9 mouse cellular contexts compared by ENCODE assay signal in genomic region chr9:61314630-61315179, GRCm38 (mm10). TPM values are rescaled to one million over a fixed set of nuclear protein-coding genes. Genes with fewer than 3 reads are reported as not detected.
A peak's percentile ranks its signal among the peaks of the same experiment; 100 is the strongest.
DNase-seq lines count a peak whose midpoint lies in the region; ATAC-seq lines count a peak whose summit lies in the region.
"Had no signal": no experiment of that assay in that cellular context is flagged by ENCODE, and none has a peak within 500 bp of the region (broad histone marks: within the 10 kb centered on the region; RNA-seq: fewer than 3 reads in every experiment).

No protein-coding gene starts in this region.

- peaks cover 18% of the 10 kb centered on the region for H3K27me3 ChIP-seq in hindbrain, embryonic 13.5 days
- H3K27me3 ChIP-seq in hindbrain, embryonic 16.5 days (replicated peaks; ENCODE audit: control insufficient read depth, insufficient read depth, low read length), result no peaks in the 10 kb centered on the region
- H3K27me3 ChIP-seq in neural tube, embryonic 11.5 days (ENCODE audit: control insufficient read depth, insufficient read depth, low read length), result no peaks in the 10 kb centered on the region
- peaks cover 4% of the 10 kb centered on the region for H3K27me3 ChIP-seq in neural tube, embryonic 15.5 days (replicated peaks)
- peaks cover 8% of the 10 kb centered on the region for H3K27me3 ChIP-seq in limb, embryonic 15.5 days

- peak overlapping the region; percentile 58; the same call in 1 of the 2 replicates for H3K27ac ChIP-seq in hindbrain, embryonic 13.5 days
- H3K27ac ChIP-seq in hindbrain, embryonic 16.5 days (ENCODE audit: low read depth, low read length), result no peak overlapping the region
- 0 out of 2 replicates have a peak overlapping the region, but pooled peaks have one; percentile 56 for H3K27ac ChIP-seq in neural tube, embryonic 11.5 days (ENCODE audit: low read depth, low read length)
- H3K27ac ChIP-seq in neural tube, embryonic 15.5 days (replicated peaks), result no peak overlapping the region
- peak overlapping the region; percentile 82; the same call in 1 of the 2 replicates for H3K27ac ChIP-seq in limb, embryonic 15.5 days
- H3K27ac ChIP-seq: hindbrain, postnatal 0 days had no signal

- H3K4me1 ChIP-seq in hindbrain, embryonic 13.5 days (replicated peaks), result peaks cover 66% of the 10 kb centered on the region
- peaks cover 27% of the 10 kb centered on the region for H3K4me1 ChIP-seq in hindbrain, embryonic 16.5 days (ENCODE audit: control insufficient read depth, insufficient read depth, low read depth, low read length)
- H3K4me1 ChIP-seq in neural tube, embryonic 11.5 days (ENCODE audit: control insufficient read depth, insufficient read depth, low read length), result peaks cover 19% of the 10 kb centered on the region
- H3K4me1 ChIP-seq in neural tube, embryonic 15.5 days, result peaks cover 44% of the 10 kb centered on the region
- peaks cover 68% of the 10 kb centered on the region for H3K4me1 ChIP-seq in limb, embryonic 15.5 days

- no peak for DNase-seq in neural tube, embryonic 11.5 days (ENCODE audit: low spot score)
- no peak for DNase-seq in right cerebral cortex, adult 2 months (ENCODE audit: low spot score in 2 of 2)
- DNase-seq in cerebellum, adult 8-10 months, result no peak

- no peak overlapping the region for H3K4me2 ChIP-seq in hindbrain, embryonic 13.5 days
- no peak overlapping the region for H3K4me2 ChIP-seq in hindbrain, embryonic 16.5 days (ENCODE audit: low read length)
- no peak overlapping the region for H3K4me2 ChIP-seq in neural tube, embryonic 11.5 days (ENCODE audit: low read depth)
- H3K4me2 ChIP-seq in neural tube, embryonic 15.5 days, result no peak overlapping the region
- H3K4me2 ChIP-seq in limb, embryonic 15.5 days, result no peak overlapping the region
- H3K4me2 ChIP-seq: embryonic facial prominence, embryonic 12.5 days had no signal

- no peak for ATAC-seq in hindbrain, embryonic 13.5 days (ENCODE audit: low FRiP score)
- no peak for ATAC-seq in hindbrain, embryonic 16.5 days
- ATAC-seq in neural tube, embryonic 11.5 days (ENCODE audit: insufficient read depth, low FRiP score, low TSS enrichment), result no peak
- ATAC-seq in neural tube, embryonic 15.5 days (ENCODE audit: low FRiP score), result no peak
- ATAC-seq in limb, embryonic 15.5 days (ENCODE audit: insufficient number of reproducible peaks, low FRiP score, low TSS enrichment, low read depth), result no peak

- 0 out of 2 replicates have a peak overlapping the region, but pooled peaks have one; percentile 49 for H3K9ac ChIP-seq in hindbrain, embryonic 13.5 days
- H3K9ac ChIP-seq in hindbrain, embryonic 16.5 days (ENCODE audit: low read depth, low read length), result no peak overlapping the region
- H3K9ac ChIP-seq in neural tube, embryonic 11.5 days (ENCODE audit: low read length), result no peak overlapping the region
- H3K9ac ChIP-seq in neural tube, embryonic 15.5 days (replicated peaks), result no peak overlapping the region
- no peak overlapping the region for H3K9ac ChIP-seq in limb, embryonic 15.5 days
- H3K9ac ChIP-seq: embryonic facial prominence, embryonic 12.5 days had no signal

- WGBS in hindbrain, embryonic 13.5 days, result 71% methylated on average over 6 of the region's 6 CpGs
- WGBS in hindbrain, embryonic 16.5 days, result 64% methylated on average over 6 of the region's 6 CpGs
- WGBS in neural tube, embryonic 11.5 days, result 64% methylated on average over 6 of the region's 6 CpGs
- 66% methylated on average over 6 of the region's 6 CpGs for WGBS in neural tube, embryonic 15.5 days
- WGBS in limb, embryonic 15.5 days, result 59% methylated on average over 6 of the region's 6 CpGs

- no peak overlapping the region for H3K4me3 ChIP-seq in hindbrain, embryonic 13.5 days
- no peak overlapping the region for H3K4me3 ChIP-seq in hindbrain, embryonic 16.5 days (ENCODE audit: low read length)
- no peak overlapping the region for H3K4me3 ChIP-seq in neural tube, embryonic 11.5 days (ENCODE audit: low read depth, low read length)
- H3K4me3 ChIP-seq in neural tube, embryonic 15.5 days (replicated peaks), result no peak overlapping the region
- no peak overlapping the region for H3K4me3 ChIP-seq in limb, embryonic 15.5 days
- H3K4me3 ChIP-seq: embryonic facial prominence, embryonic 12.5 days had no signal

- no peaks in the 10 kb centered on the region for H3K9me3 ChIP-seq in hindbrain, embryonic 13.5 days
- no peaks in the 10 kb centered on the region for H3K9me3 ChIP-seq in hindbrain, embryonic 16.5 days (ENCODE audit: control insufficient read depth, low read length)
- no peaks in the 10 kb centered on the region for H3K9me3 ChIP-seq in neural tube, embryonic 11.5 days (ENCODE audit: control insufficient read depth, low read length)
- H3K9me3 ChIP-seq in neural tube, embryonic 15.5 days (replicated peaks), result no peaks in the 10 kb centered on the region
- no peaks in the 10 kb centered on the region for H3K9me3 ChIP-seq in limb, embryonic 15.5 days
- H3K9me3 ChIP-seq: embryonic facial prominence, embryonic 12.5 days had no signal

- no peaks in the 10 kb centered on the region for H3K36me3 ChIP-seq in hindbrain, embryonic 13.5 days
- H3K36me3 ChIP-seq in hindbrain, embryonic 16.5 days (ENCODE audit: control insufficient read depth, insufficient read depth, low read length), result no peaks in the 10 kb centered on the region
- H3K36me3 ChIP-seq in neural tube, embryonic 11.5 days (ENCODE audit: control insufficient read depth, insufficient read depth, low read length), result no peaks in the 10 kb centered on the region
- no peaks in the 10 kb centered on the region for H3K36me3 ChIP-seq in neural tube, embryonic 15.5 days
- no peaks in the 10 kb centered on the region for H3K36me3 ChIP-seq in limb, embryonic 15.5 days
- H3K36me3 ChIP-seq: embryonic facial prominence, embryonic 12.5 days had no signal

RNA-seq across cellular contexts. Expression of gene Tle3, which starts 57.5 kb away (rescaled TPM):
- polyA plus RNA-seq in hindbrain, embryonic 13.5 days (2015; fragmentation: Nextera tagmentation; extraction: Ambion mirVana), result 31.0 and 32.3 TPM in 2 replicates
- polyA plus RNA-seq in hindbrain, embryonic 16.5 days (2015; fragmentation: Nextera tagmentation; extraction: Ambion mirVana), result 19.5 and 23.0 TPM in 2 replicates
- polyA plus RNA-seq in neural tube, embryonic 11.5 days (2014; fragmentation: Nextera tagmentation; extraction: Ambion mirVana), result 42.4 and 43.6 TPM in 2 replicates
- polyA plus RNA-seq in neural tube, embryonic 15.5 days (2015; fragmentation: Nextera tagmentation; extraction: Ambion mirVana), result 20.5 and 24.2 TPM in 2 replicates
- polyA plus RNA-seq in limb, embryonic 15.5 days (2015; fragmentation: Nextera tagmentation; extraction: Ambion mirVana), result 38.0 and 42.9 TPM in 2 replicates

Comparison
In these comparisons a context has a peak if more than half of its experiments do, and no peak if none do; other contexts are left out.
1. H3K27ac ChIP-seq: peak in hindbrain, embryonic 13.5 days (single experiment), neural tube, embryonic 11.5 days (single experiment) and limb, embryonic 15.5 days (single experiment); none in hindbrain, embryonic 16.5 days (single experiment) and neural tube, embryonic 15.5 days (single experiment).